Mouse (Mus musculus) bone marrow, adult 2 months (tissue): ENCODE data around the gene Ttc7b.

Experiments
- CTCF ChIP-seq: fragments of 200-500 bp; IDR thresholded peaks from 2 replicates; pipeline ENCODE4 v1.5.1; 2011; ENCODE audit warnings: low read length, control low read depth; ENCODE audit not compliant: control insufficient read depth, insufficient read depth
- POLR2A ChIP-seq: fragments of 200-500 bp; IDR thresholded peaks from 2 replicates; pipeline ENCODE4 v1.6.1; 2011; ENCODE audit warnings: low read depth, mild to moderate bottlenecking, control low read depth, low read length, borderline replicate concordance; ENCODE audit not compliant: control insufficient read depth

DNA sequence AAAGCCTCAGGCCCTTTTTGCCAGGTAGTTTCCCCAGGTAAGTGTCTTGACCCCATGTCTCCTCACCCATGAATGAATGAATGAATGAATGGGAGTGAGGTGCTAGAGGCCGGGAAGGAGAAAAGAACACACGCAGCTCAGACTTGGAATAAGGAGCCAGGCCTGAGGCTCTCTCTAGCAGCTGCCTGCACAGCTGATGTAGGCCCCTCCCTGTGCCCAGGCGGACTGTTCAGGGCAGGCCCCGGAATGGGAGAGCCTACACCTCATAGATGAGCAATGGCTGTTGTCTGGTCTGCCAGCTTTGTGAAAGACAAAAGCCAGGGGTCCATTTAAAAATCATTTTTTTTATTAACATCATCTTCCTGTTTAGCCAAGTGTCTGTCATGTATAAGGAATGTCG lies 220.2 kb downstream of the Ttc7b start:
- TF ChIP-seq POLR2A (no peak), CTCF (no peak)
